Mouse (Mus musculus) frontal cortex, postnatal 25 days (tissue): ENCODE measurements around the gene Pde6h.

ENCODE experiments used
- DNase-seq, 2 experiments: peaks; one replicate each; pipeline ENCODE4 v3.0.0; 2022; ENCODE audit warnings: low spot score in 2 of 2

Pde6h gene

DNA sequence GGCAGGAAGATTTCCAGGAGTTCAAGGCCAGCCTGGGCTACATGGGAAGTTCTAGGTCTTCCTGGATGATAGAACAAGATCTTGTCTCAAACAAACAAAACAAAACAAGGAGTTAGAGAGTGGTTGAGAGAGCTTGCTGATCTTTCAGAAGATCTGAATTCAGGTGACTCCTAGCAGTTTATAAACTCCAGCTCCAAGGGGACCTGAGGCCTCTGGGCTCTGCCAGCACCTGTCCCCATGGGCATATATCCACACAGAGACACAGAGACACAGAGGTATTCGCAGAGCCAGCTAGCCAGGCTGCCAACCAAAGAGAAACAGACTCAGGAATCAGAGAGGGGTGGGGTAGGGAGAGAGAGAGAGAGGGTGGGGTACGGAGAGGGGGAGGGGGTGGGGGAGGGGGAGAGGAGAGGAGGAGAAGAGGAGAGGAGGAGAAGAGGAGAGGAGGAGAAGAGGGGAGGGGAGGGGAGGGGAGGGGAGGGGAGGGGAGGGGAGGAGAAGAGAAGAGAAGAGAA lies 10.8 kb upstream of the Pde6h start:
- DNase-seq: no peak

DNA sequence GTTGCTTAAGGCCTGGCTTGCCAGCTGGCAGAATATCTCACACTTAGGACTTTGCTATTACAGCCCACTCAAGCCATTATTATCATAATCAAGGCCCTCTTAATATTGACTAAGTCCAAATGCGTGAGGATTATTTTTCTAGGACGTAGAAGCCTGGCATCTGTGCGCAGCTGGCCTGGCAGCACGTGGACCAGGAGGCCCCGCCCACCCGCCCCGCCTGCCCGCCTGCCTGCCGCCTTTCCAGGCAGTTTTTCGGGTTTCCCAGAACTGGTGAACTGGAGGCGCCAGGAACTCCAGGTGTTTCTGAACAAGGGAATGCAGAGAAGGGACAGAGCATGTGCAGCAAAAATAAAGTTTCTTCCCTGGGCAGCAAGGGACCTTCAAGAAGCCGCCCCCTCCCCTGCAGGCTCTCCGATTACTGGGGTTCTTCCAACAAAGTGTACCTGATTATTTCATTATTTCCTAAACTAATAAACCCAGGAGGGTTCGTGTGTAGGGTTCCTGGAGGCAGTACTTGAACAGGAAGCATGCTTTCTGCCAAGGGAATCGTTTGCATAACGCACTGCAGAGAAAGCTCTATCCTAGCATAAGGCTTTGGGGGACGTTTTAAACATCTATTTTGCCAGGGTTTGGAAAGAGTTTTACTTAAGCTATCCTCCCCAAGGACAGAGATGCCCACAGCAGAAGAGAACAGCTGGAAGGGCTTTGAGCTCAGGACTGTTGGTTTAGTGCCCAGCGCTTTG lies 10.1 kb upstream of the Pde6h start:
- no peak for DNase-seq

DNA sequence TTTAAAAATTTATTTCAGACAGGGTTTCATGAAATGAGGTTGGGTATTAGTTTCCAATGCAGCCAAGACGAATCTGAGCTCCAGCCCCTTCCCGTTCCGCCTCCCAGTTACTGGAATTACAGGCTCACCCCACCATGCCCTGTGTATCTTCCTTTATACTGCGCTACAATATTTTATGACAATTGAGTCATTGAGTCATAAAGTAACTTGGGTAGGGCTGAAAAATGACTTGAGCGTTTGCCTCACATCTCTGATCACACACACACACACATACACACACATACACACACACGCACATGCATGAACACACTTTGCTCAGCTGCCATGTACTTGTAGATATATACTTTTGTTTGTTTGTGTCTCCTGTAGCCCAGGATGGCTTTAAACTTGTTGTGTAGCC lies 9.4 kb upstream of the Pde6h start:
- DNase-seq: no peak

DNA sequence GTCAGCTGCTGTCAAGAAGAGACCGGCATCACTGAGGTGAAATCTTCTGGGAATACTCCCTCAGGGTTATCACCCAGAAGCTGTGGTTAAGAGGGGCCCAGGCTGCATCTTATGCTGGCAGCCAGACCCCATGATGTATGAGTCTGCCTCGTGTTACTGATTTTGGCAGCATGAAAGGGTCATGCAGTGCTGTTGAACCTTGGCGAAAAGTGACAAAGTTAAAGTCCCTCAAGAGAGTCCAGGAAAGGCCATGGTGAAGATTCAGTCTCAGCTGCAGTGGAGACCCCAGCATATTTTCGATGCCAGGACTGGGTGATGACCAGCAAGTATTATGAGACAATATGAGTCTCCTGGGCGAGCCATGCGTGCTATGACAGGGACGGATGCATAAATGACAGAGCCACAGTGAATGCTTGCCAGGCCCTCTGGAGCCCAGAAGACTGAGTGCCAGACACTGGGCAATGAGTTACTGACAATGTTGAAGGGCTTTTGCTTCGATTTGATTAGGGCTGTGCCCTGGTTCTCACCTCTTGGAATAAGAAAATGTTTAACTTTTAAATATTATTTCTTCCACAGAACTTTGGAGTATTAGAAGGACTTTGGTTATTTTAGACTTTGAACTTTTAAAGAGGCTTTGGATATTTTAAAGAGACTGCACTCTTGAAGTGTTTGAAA lies 7.8 kb upstream of the Pde6h start:
- no peak for DNase-seq

DNA sequence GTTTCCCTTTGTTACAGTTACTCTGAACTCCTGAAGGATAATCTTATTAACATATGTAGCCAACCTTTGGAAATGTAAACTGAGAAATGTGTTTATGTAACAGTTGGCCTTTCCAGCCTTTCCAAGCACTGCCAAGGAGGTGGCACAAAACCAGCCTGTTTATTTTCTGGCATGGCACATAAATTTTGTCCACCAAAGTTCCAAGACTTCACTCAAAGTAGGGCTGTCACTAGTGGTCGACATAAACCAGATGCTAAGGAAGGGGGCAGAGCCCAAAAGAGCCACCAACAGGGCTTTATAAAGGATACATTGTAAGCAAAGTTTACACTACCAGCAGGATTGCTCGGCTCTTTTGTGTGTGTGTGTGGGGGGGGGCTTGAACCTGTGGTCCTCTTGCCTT lies 5.7 kb upstream of the Pde6h start:
- no peak for DNase-seq

DNA sequence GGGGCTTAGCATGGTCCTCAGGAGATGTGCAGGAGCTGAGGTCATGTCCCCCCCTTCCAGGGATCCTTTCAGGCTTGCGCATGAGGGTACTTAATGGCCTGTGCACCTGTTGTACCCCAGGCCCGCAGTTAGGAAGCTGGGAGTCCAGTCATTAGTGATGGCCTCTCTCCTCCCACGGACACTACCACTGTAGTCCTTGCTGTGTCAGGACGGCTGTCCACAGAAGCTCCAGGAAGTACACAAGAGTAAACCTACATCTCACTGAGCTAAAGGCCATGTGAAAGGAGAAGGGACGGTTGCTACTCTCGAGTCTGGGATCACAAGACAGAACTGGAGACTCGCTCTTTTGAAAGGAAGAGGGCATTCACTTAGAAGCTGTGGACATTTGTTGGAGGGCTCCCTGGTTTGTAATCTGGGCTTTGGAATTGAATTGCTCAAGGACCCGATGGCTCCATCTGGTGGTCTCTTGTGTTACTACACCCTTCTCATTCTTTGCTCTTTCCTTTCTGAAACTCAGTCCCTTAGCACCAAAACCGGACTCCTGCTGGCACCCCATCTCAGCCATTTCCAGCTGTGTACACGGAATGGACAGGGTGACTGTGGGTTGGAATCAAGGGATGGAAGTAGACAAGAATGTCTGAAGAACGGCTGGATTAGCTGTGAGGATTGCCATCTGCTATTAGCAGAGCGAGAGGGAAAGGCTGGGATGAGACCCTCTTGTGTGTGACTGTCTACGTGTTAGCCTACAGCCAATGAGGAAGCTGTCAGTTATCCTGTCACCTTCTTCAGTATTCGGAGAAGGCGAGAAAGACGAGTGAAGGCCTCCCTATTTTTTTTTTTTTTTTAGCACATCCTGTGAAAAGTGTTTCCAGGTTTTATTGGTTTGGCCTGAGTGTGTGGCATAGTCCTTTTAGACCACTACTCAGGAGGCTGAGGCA lies 3.0 kb upstream of the Pde6h start:
- DNase-seq: peak; percentile 42 to 75

DNA sequence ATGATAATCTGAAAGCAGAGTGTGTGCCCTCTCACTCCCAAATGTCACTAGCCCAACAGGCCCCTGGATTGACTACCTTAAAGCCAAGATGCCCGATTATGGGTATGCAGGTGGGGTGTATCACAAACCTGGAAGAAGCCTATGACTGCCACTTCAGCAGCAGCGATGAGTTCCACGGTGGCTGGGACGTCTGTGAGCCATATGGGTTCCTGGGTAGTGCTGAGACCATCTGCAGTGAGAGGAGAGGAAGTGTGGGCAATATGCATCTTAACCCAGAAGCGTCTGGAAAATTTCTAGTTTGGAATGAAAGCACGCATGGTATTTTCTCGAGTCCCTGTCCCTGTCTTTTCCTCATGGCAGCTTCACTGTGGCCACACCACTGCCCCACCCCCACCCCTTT lies 2.0 kb upstream of the Pde6h start:
- DNase-seq: no peak

DNA sequence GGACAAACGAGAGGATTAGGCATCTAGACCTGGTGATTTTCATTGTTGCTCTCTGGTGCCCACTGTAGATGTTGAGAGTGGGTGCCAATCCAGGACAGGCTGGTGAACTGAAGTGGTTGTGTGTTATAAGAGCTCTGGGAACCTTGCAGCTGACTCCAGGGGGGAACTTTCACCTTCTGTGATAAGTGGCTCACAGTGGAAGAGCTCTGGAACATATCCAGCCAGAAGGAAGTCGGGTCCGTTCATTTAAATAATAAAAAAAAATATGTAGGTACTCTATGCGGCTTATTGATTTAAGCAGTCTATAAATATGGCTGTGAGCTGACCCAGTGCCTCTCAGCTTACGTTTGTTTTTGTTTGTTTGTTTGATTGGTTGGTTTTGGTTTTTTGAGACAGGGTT lies 1.6 kb upstream of the Pde6h start, which contains the start of gene Erp27:
Gene Erp27, minus strand, starts transcription at position 101 of the 400 bp plus-strand sequence.
- no peak for DNase-seq

DNA sequence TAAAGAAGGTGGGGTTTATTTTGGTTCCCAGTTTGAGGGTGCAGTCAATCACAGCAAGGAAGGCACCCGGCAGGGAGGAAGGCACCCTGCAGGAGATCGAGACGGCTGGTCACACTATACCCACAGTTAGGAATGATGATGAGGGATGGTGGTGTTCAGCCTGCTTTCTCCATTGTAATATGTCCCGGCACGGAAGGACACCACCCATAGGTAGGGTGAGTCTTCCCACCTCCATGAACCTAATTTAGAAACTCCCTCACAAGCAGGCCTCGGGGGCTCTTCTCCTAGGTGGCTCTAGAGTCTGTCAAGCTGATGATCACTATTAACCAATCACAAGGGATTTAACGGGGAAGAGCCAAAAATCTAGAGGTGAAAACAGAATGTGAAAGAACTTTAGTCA lies 761 bp upstream of the Pde6h start:
- no peak for DNase-seq

DNA sequence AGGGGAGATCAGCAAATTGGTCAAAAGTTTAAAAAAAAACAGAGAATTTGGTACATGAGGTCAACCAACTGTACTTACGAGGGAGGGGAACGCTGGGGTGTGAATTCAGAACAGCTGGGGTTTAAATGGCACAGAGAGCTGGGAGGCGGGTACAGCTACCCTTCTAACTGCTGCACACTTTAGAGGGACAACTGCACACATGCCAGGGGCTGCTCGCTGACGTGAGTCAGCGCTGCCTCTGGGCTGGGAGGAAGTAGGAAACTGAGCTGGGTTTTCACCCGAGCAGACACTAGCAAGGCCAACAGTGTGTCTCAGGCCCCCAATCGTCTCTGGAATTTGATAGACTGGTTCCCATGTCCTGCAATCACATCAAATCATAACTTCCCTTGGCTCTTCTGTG lies 1.4 kb downstream of the Pde6h start:
- no peak for DNase-seq

DNA sequence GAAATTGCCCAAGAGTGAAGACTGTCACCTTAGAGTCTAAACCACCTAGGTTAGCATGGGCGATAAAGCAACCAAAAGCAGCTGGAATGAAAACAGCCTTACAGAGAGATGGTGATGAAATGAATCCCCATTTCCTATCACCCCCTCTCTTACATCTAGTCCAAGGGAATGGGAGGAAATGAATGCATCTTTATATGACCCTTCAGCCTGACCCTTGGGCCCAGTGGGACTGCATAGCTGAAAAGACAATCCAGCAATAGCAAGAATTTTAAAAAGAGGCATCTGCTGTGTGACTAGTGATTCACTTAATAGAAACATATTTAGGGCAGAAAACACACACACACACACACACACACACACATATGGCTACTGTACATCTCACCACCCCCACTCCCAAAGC lies 4.0 kb downstream of the Pde6h start:
- DNase-seq: no peak

DNA sequence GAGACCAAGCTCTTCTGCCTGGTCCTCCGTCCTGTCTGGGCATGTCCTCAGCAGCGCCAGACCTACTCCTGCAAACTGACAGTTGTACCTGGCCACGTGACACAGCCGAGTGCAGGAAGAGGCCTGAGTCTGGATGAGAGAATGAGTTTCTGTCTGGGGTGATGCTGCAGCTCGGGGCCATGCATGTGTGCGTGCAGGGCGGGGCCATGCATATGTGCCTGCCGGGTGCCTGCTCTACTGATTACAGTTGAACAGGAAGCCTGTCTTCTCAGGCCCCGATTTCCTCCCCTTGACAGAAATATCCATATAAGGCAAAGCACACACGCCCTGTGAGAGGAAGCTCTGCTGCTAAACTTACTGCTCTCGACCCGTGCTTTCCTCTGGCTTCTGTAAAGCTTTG lies 7.0 kb downstream of the Pde6h start:
- DNase-seq: no peak

DNA sequence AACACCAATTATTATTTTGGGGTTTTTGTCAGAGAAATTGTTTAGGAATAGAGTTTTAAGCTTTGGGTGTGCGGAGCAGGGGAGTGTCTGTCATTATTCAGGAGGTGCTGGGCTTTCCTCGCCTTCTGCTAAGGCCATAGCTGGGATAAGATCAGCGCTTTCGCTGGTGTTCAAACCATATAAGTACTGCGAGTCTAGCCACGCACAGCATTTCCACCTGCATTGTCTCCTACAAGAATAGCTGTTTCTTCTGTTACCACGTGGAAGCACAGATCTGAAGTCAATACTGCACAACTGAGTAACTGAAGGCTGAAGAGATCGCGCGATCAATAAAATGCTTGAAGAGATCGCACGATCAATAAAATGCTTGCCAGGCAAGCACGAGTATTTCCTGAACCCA lies 7.6 kb downstream of the Pde6h start:
- no peak for DNase-seq

DNA sequence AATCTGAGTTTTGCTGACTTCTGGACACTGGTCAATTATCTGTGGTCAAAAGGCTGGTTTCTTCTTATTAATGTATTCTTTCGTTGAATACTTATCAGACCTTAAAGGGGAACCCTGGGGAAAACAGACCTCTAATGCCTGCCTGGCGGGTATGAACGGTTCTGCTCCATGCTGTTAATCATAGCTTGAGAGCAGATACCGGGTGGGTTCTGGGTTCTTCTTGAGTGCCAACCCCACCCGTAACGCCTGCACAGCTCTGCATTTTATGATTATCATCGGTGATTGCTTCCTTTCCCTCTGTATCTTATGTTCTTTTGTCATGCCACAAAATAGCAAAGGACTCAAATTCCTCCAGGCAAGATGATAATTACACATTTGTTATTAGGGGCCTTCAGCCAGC lies 10.4 kb downstream of the Pde6h start:
- DNase-seq: no peak

DNA sequence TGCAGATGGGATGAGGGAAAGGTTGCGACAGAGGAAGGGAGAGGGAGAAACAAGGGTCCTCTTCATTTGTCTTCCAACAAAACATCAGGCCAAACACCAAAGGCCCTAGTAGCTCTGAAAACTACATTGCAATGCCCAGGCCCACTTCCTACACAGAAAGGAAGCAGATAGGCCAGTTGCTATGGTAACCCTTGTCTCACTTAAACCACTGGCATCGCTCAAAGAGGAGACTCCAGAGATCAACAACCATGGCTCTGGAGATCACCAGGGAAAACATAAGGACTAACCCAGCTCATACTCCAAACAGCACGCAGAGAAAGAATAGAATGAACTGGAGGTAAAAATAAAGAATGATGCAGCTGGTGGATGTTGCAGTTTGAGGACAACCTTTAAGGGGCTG lies 11.6 kb downstream of the Pde6h start:
- no peak for DNase-seq

DNA sequence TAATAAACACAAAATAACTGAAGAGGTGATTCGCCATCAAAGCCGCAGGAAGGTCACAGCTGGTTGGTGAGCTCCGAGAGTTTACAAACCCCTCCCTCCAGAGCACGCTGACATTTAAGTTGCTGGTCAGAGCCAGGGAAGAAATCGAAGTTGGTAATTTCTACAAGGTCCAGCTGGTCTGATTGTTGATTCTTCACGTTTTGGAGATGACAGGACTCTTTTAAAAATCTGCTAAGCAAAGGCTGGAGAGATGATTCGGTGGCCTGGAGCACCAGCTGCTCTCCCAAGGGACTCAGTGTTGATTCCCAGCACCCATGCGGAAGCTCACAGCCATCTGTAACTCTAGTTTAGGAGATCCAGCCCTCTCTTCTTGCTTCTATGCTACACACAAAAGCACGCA lies 12.7 kb downstream of the Pde6h start:
- no peak for DNase-seq

DNA sequence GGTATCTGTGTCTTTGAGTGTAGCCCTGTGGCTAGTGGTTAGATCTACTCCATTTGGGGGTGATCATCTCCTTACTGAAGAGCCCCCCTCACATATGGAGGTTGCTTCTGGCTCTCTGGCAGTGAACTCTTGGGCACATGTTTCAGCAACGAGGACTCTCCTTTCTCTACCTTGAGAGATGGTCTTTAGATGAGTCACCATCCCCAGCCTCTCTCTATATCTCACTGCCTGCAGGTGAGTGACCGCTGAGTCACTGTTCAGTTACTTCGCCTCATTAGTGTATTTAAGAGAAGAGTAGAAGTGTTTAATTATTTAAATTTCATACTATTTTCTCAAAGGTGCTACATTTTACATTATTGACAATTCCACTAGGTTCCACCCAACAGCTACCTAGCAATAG lies 13.5 kb downstream of the Pde6h start:
- no peak for DNase-seq

DNA sequence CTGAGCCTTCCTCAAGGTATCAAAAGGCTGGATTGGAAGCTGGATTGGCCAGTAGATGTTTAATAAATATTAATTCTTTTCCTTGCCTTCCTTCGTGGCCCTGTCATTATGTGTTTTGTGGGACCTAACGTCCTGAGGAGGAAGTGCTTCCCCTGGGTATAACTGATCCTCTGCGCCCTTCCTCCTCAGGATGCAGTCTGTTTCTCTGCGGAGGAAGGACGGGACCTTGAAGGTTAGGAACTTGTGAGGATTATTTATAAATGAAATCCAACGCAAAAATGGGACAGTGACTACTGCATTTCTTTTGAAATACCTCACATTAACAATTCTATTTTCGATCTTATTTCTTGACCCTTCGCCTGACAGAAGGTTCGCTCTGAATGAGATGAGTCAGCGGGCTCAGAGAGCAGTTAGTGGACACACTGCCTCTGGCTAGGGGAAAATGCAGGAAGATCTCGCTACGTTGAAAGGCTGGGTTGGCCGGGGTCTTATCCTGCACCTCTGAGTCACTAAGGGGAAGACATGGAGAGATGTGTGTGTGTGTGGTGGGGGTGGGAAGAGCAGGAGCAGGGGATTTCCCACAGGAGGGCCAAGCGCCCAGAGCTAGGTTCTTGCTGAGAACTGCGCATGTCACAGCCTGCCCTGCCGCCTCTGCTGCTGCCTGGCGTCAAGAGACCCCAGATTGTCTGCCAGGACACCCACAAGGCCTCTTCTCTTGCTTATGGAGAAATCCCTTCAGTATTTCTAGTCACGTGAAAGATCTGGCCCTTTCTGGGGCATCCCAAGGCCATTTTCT lies 14.9 kb downstream of the Pde6h start:
- DNase-seq: no peak

DNA sequence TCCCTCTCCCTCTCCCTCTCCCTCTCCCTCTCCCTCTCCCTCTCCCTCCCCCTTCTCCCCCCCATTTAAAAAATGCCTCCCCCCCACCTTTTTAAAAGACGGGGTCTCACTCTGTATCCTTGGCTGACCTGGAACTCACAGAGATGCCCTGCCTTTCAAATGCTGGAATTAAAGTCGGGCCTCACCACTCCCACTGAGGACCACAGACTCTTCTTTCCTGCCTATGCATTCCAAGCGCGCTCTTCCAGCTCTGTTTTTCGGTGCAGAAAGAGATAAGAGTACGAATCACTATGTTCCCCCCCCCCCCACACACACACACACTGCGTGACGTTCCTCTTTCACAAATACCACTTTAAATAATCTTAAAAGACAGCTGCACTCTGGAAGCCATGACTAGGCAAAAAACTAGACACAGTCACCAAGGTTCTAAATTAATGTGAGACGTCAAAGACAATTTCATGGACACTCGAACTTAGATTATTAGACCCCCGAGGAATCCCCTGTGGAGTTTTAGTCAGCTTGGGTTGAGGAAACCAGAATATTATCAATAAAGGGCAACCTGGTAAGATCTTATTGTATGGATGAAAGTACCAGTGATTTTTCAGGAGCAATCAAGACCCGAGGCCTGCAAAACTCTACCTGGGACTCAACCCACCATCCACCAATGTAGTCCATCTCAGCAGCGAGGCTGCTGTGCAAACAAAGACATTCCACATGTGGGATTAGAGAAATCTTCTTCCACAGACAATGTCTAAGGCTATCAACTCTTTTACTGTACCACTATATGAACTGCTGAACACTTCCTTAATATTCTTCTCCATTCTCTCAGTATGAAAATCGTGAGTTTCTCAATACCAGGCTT lies 15.9 kb downstream of the Pde6h start:
- DNase-seq: no peak

DNA sequence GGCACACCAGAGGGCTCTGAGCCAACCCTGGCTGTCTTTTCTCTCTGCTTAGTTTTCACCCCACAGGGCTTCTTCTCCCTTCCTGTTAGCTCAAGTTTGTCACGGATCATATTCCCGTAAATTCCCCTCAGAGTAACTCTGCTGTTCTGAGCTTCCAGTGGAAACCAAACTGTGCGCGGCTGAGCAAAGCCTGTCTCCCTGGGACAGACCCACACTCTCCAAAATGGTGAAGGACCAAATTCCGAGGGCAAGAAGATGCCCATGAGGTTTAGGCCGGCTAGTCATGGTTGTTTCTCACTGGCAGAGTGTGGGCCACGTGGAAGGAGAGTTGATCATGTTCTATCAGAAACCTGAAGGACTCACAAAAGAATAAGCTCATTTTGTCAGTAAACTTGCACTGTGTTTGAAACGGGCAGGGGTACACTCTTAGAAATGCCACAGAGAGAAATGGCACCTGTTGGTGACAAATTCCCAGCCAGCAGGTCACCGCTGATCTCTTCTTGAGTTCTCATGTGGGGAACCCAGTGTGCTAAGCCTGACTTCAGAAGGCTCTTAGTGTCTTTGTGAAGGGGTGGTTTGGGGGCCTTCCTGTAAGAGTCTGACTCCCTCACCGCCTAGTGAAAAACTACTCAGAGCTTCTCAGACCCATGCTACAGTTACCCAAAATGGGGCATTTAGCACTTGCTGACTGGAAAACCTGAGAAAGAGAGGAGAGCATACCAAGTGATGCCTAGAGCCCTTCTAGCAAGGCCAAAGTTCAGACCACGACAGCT lies 16.7 kb downstream of the Pde6h start:
- no peak for DNase-seq
